Mouse (Mus musculus): ENCODE data around the gene Hnrnph1.

GRCm38 (mm10) chr11:50364548-50364947 is 12.2 kb upstream of the Hnrnph1 start:
- TF ChIP-seq ZC3H11A (IDR thresholded peaks at IDR 0.05; ENCODE audit: low read depth, low read length) (peak; percentile 30; the same call in 1 of the 2 replicates), ELF1 (IDR thresholded peaks at IDR 0.05; ENCODE audit: low read depth, low read length) (no peak), ZMIZ1 (IDR thresholded peaks at IDR 0.05; ENCODE audit: low read depth, low read length) (no peak), CHD1 (IDR thresholded peaks at IDR 0.05; ENCODE audit: low read depth, low read length) (no peak), CTCF (conservative IDR thresholded peaks at IDR 0.05 in 1 of 2, IDR thresholded peaks at IDR 0.05 in 1 of 2; ENCODE audit: low read depth in 2 of 2, low read length in 2 of 2) (peak; percentile 90 to 98), GABPA (IDR thresholded peaks at IDR 0.05; ENCODE audit: insufficient replicate concordance, low read depth, low read length) (no peak), USF1 (IDR thresholded peaks at IDR 0.05; ENCODE audit: low read depth, low read length) (no peak), UBTF (IDR thresholded peaks at IDR 0.05; ENCODE audit: low read depth, low read length) (no peak)

Data from CH12.LX (cell line).